Mouse (Mus musculus): ENCODE measurements around the gene Gps2.

DNA sequence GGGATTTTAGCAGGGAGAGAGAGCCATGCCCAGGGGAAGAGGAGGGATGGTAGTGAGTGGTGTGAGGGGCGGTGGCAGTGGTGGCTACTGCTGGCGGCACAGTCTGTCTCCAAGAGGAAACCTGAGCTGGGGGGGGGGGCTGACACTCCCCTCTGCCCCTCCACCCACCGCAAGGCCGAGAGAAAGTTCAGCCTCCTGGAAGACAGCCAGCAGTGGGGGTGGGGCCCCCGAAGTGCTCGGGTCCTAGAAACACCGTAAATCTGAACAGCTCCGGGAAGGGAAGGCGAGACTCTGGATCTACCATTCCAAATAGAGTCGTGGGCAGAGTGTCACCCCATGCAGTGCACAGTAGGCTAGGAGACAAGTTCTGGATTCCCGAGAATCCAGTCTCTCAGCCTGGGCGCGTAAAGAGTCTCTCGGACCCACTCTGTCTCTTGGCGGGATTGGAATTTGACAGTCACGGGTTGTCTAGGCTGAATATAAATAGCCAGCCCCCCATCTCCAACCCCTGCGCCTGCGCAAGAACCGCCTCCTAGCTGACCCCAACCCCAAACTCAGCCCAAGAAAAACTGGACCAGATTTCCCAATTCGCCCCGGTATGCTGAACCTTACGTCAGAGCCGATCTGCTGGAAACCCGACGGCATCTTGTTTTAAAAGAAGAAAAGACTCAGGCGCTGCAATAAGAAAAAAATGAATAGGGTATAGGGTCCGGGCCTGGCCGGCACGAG, 33.8 kb downstream of the Gps2 start:
- TF ChIP-seq CTCF (IDR thresholded peaks at IDR 0.05; ENCODE audit: low read depth, low read length) (no peak), POLR2AphosphoS5 (IDR thresholded peaks at IDR 0.05; ENCODE audit: insufficient replicate concordance, low read depth, low read length) (no peak)

All from G1E (cell line).